Mouse (Mus musculus): Measurements from ENCODE around the gene Ascl4. TPM values are rescaled to one million over a fixed set of nuclear protein-coding genes. Genes with fewer than 3 reads are reported as not detected.

Gene Ascl4
- 0.49 and 0.79 TPM in 2 replicates for polyA plus RNA-seq (2016; fragmentation: Nextera tagmentation; extraction: Ambion mirVana)

- Histone ChIP-seq H3K27ac (replicated peaks) (peak within 1 kb of the TSS; percentile 83), H3K9me3 (replicated peaks) (no peaks in the 10 kb centered on the region), H3K36me3 (no peaks in the 10 kb centered on the region), H3K4me3 (peak within 1 kb of the TSS; percentile 63), H3K27me3 (ENCODE audit: low read depth, poor library complexity, severe bottlenecking) (peaks cover 28% of the 10 kb centered on the region), H3K4me1 (peaks cover 24% of the 10 kb centered on the region)
- 2% methylated on average over 23 of the region's 23 CpGs for WGBS
- peak; percentile 50 for DNase-seq (ENCODE audit: low spot score)
Measured at GRCm38 (mm10) chr10:85927676-85928445, at the start of gene Ascl4. Gene Ascl4 (plus strand): TSS chr10:85927681.

GRCm38 (mm10) chr10:85879886-85880486 lies 47.5 kb upstream of the Ascl4 start:
- Histone ChIP-seq H3K27ac (replicated peaks) (no peak overlapping the region), H3K36me3 (peaks cover 99% of the 10 kb centered on the region), H3K9me3 (replicated peaks) (no peaks in the 10 kb centered on the region), H3K4me1 (no peaks in the 10 kb centered on the region), H3K27me3 (ENCODE audit: low read depth, poor library complexity, severe bottlenecking) (no peaks in the 10 kb centered on the region), H3K4me3 (no peak overlapping the region)
- WGBS, result 95% methylated on average over 8 of the region's 8 CpGs
- DNase-seq (ENCODE audit: low spot score), result no peak

- Histone ChIP-seq H3K9me3 (replicated peaks) (no peaks in the 10 kb centered on the region), H3K27ac (replicated peaks) (peak within 1 kb of the TSS; percentile 93), H3K4me1 (peaks cover 22% of the 10 kb centered on the region), H3K27me3 (ENCODE audit: low read depth, poor library complexity, severe bottlenecking) (no peaks in the 10 kb centered on the region), H3K36me3 (peaks cover 32% of the 10 kb centered on the region), H3K4me3 (peak within 1 kb of the TSS; percentile 100)
- WGBS, result under 1% methylated on average over 85 of the region's 90 CpGs
- DNase-seq (ENCODE audit: low spot score), result peak; percentile 98
Measured at GRCm38 (mm10) chr10:85916498-85917309, 10.8 kb upstream of the Ascl4 start, which contains the start of gene Prdm4. Gene Prdm4 (minus strand): TSS chr10:85917142.

- H3K4me1 ChIP-seq, result peaks cover 24% of the 10 kb centered on the region
- H3K27ac ChIP-seq (replicated peaks), result peak overlapping the region; percentile 83
- DNase-seq (ENCODE audit: low spot score), result peak; percentile 86
- H3K4me3 ChIP-seq, result peak overlapping the region; percentile 63
- H3K27me3 ChIP-seq (ENCODE audit: low read depth, poor library complexity, severe bottlenecking), result peaks cover 28% of the 10 kb centered on the region
- no peaks in the 10 kb centered on the region for H3K36me3 ChIP-seq
- no peaks in the 10 kb centered on the region for H3K9me3 ChIP-seq (replicated peaks)
- WGBS, result 2% methylated on average over 63 of the region's 63 CpGs
Measured at GRCm38 (mm10) chr10:85928499-85929207, 1.2 kb downstream of the Ascl4 start.

GRCm38 (mm10) chr10:85929208-85929591 lies 1.7 kb downstream of the Ascl4 start:
- Histone ChIP-seq H3K27ac (replicated peaks) (no peak overlapping the region), H3K27me3 (ENCODE audit: low read depth, poor library complexity, severe bottlenecking) (peaks cover 28% of the 10 kb centered on the region), H3K4me3 (peak overlapping the region; percentile 63), H3K36me3 (no peaks in the 10 kb centered on the region), H3K9me3 (replicated peaks) (no peaks in the 10 kb centered on the region), H3K4me1 (peaks cover 24% of the 10 kb centered on the region)
- 59% methylated on average over 11 of the region's 11 CpGs for WGBS
- DNase-seq (ENCODE audit: low spot score), result peak; percentile 17

- no peaks in the 10 kb centered on the region for H3K36me3 ChIP-seq
- 95% methylated on average over 11 of the region's 11 CpGs for WGBS
- no peak overlapping the region for H3K27ac ChIP-seq (replicated peaks)
- peaks cover 28% of the 10 kb centered on the region for H3K27me3 ChIP-seq (ENCODE audit: low read depth, poor library complexity, severe bottlenecking)
- no peak for DNase-seq (ENCODE audit: low spot score)
- H3K9me3 ChIP-seq (replicated peaks), result no peaks in the 10 kb centered on the region
- H3K4me3 ChIP-seq, result no peak overlapping the region
- H3K4me1 ChIP-seq, result peaks cover 24% of the 10 kb centered on the region
Measured at GRCm38 (mm10) chr10:85929962-85930361, 2.5 kb downstream of the Ascl4 start.

GRCm38 (mm10) chr10:85936280-85936965 lies 8.9 kb downstream of the Ascl4 start:
- H3K27me3 ChIP-seq (ENCODE audit: low read depth, poor library complexity, severe bottlenecking), result no peaks in the 10 kb centered on the region
- 92% methylated on average over 6 of the region's 6 CpGs for WGBS
- no peaks in the 10 kb centered on the region for H3K4me1 ChIP-seq
- no peak for DNase-seq (ENCODE audit: low spot score)
- H3K27ac ChIP-seq (replicated peaks), result no peak overlapping the region
- peaks cover 65% of the 10 kb centered on the region for H3K36me3 ChIP-seq
- H3K9me3 ChIP-seq (replicated peaks), result peaks cover 8% of the 10 kb centered on the region; the same call in 1 of the 2 replicates
- no peak overlapping the region for H3K4me3 ChIP-seq

GRCm38 (mm10) chr10:85948483-85949196 lies 21.2 kb downstream of the Ascl4 start:
- H3K4me3 ChIP-seq, result no peak overlapping the region
- DNase-seq (ENCODE audit: low spot score), result no peak
- H3K27me3 ChIP-seq (ENCODE audit: low read depth, poor library complexity, severe bottlenecking), result no peaks in the 10 kb centered on the region
- peaks cover 99% of the 10 kb centered on the region for H3K36me3 ChIP-seq
- H3K27ac ChIP-seq (replicated peaks), result no peak overlapping the region
- 96% methylated on average over 8 of the region's 8 CpGs for WGBS
- no peaks in the 10 kb centered on the region for H3K4me1 ChIP-seq
- no peaks in the 10 kb centered on the region for H3K9me3 ChIP-seq (replicated peaks)

- Histone ChIP-seq H3K4me3 (no peak overlapping the region), H3K9me3 (replicated peaks) (no peaks in the 10 kb centered on the region), H3K4me1 (peaks cover 7% of the 10 kb centered on the region), H3K27me3 (ENCODE audit: low read depth, poor library complexity, severe bottlenecking) (no peaks in the 10 kb centered on the region), H3K27ac (replicated peaks) (no peak overlapping the region), H3K36me3 (peaks cover 86% of the 10 kb centered on the region)
- DNase-seq (ENCODE audit: low spot score), result no peak
- WGBS, result 92% methylated on average over 6 of the region's 6 CpGs
Measured at GRCm38 (mm10) chr10:85951765-85952443, 24.4 kb downstream of the Ascl4 start.

- DNase-seq (ENCODE audit: low spot score), result no peak
- peaks cover 72% of the 10 kb centered on the region for H3K36me3 ChIP-seq
- no peaks in the 10 kb centered on the region for H3K9me3 ChIP-seq (replicated peaks)
Measured at GRCm38 (mm10) chr10:85953401-85953800, 25.9 kb downstream of the Ascl4 start.

GRCm38 (mm10) chr10:85954429-85954828 lies 26.9 kb downstream of the Ascl4 start:
- no peak overlapping the region for H3K4me3 ChIP-seq
- H3K4me1 ChIP-seq, result peaks cover 11% of the 10 kb centered on the region
- no peak overlapping the region for H3K27ac ChIP-seq (replicated peaks)
- WGBS, result 88% methylated on average over 2 of the region's 2 CpGs
- peaks cover 62% of the 10 kb centered on the region for H3K36me3 ChIP-seq
- DNase-seq (ENCODE audit: low spot score), result no peak
- H3K27me3 ChIP-seq (ENCODE audit: low read depth, poor library complexity, severe bottlenecking), result no peaks in the 10 kb centered on the region
- no peaks in the 10 kb centered on the region for H3K9me3 ChIP-seq (replicated peaks)

More at GRCm38 (mm10) chr10:85953401-85953800, 25.9 kb downstream of the Ascl4 start:
- no peak overlapping the region for H3K4me3 ChIP-seq
- WGBS, result 91% methylated on average over 3 of the region's 3 CpGs
- no peaks in the 10 kb centered on the region for H3K27me3 ChIP-seq (ENCODE audit: low read depth, poor library complexity, severe bottlenecking)
- H3K27ac ChIP-seq (replicated peaks), result no peak overlapping the region
- H3K4me1 ChIP-seq, result peaks cover 11% of the 10 kb centered on the region
